Mouse (Mus musculus) c-Kit-positive CD71-positive TER-119-positive erythroid progenitor cells, embryonic 14.5 days (primary cell): ENCODE results near the gene Nr1i3.
"Not testable (repeated sequence)": the region's sequence is repeated elsewhere in the genome, so short reads cannot be mapped to it uniquely, and the experiment has no call there.

Source experiments
- DNase-seq: peaks from one replicate; pipeline ENCODE4 v3.0.0-alpha.2; 2013; ENCODE audit warnings: low spot score

The Nr1i3 gene

DNA sequence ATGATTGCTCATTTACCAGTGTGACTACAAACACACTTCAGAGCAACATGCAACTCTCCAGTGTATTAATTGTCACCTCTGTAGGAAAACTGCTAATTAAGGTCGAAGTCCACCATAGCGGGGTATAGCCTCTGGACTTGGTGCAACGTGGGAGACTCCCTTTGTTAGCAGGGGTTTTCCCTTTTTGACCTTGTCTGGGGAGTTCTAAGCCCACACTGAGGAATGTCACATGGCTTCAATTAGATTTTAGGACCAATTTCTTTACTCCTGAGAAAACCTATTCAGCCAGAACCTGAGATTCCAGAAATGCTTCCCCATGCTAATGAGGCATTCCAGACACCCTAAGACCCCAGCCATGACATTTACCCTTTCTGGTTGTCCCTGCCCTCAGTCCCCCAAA lies 16.4 kb downstream of the Nr1i3 start:
- no peak for DNase-seq

DNA sequence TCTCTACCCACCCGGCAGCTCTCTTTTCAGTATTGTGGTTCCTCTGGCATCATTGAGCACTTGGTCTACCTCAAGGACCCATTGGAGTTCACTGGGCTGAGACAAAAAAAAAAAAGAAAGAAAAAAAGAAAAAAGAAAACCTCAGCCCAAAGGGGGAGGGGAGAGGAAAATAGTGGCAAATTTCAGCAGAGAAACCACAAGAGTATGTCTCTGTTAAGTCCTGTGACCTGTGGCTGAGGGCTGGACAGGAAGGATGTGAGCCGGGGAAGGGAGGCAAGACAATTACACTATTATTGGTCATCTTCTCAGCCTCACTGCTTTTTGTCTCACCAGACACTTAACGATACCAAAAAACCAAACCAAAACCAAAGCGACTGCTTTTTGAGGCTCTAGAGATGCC lies 18.1 kb downstream of the Nr1i3 start:
- DNase-seq, result no peak

DNA sequence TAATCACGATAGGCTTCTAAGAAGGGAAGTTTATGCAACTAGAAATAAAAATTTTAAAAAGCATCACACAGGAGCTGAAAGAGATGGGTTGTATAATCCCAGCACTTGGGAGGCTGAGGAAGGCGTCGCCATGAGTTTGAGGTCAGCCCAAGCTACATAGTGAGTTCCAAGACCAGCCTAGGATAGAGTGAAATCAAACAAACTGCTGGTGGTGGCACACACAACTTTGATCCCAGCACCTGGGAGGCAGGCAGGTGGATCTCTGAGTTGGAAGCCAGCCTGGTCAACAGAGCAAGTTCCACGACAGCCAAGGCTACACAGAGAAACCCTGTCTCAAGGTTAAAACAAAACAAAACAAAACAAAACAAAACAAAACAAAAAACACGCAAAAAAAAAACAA lies 18.6 kb downstream of the Nr1i3 start:
- DNase-seq, result no peak

DNA sequence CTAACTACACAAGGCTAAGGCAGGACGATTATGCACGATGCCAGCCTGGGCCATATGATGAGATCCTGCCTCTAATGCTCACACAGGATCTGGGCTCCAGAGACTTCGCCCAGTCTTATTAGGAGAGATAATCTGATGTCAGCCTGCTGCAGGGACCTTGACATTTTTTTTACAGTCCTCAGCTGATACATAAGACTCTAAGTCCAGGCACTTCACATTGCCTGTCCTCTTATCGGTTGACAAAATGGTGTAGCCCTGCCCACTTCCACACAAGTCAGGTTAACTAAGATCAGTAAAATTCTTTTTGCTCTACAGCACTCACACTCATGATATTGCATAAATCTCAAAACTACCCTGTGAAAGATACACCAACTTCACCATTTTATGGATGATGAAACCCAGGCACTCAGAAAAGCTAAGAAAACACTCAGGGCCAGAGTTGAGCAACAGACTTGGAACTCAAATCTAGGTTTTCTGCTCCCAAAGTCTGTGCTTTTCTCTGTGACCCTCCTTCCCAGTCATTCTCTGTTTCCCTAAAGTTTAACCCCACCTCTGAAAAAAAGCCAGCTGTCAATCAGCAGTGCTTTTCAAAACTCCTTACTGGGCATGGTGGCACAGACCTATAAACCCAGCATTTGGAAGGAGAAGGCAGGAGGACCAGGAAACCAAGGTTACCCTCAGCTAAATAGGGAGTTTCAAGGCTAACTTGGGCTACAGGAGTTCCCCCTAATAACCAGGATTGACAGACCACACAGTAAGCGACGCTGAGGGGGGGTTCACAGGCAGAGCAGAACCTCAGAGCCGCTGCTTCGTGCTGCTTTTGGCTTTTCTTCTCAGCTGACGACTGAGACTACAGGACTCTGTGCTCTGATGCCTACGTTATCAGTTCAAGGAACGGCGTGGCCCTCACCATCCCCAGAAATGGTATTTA lies 19.3 kb downstream of the Nr1i3 start:
- DNase-seq, result peak; percentile 47

DNA sequence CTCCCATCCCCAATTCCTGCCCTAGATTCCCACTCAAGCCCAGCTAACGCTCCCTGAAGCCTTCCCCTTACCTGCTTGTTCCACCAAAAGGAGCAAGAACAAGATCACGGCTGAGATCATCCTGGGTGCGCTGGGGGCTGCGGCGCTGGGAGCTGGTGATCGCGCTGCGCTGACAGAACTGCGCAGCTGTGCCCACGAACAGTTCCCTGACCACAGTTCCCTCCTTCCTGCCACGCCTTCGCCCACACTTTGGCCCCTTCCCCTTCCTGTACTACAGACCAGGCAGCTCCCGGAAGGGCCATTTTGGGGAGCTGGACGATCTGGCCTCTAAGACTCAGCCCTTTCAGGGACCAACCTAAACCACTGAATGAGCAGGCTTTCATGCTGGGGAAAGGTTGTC lies 20.4 kb downstream of the Nr1i3 start, which contains the start of gene Fcer1g:
Gene Fcer1g (minus strand): TSS at position 240 of the 400 bp plus-strand sequence.
- no peak for DNase-seq

DNA sequence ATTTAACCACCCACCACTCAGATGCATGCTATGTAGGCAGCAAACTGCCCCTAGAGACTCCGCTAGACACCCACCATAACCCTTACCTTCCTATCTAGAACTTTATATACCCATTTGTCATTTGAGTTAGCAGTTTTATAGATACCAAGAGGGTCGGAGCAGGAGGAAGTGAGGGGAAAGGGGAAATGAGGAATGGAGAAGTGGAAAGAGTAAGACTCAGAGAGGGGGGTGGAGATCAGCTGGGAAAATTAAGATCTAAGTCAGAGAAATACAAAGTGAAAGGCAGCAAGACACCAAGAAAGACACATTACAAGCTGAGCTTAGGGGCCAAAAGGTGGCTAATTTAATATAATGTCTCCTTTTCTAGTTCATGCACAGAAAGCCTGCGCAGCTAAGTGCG lies 20.8 kb downstream of the Nr1i3 start:
- no peak for DNase-seq

DNA sequence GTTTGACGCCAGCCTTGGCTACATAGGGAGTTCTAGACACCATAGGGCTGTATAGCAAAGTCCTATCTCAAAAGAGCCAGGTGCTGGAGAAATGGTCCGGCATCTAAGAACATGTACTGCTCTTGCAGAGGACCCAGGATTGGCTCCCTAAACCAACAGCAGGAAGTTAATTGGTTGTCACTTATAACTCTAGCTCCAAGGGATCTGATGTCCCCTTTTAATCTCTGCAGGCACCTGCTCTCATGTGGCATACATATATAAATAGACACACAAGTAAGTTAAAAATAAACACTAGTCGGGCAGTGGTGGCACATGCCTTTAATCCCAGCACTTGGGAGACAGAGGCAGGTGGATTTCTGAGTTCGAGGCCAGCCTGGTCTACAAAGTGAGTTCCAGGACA lies 22.0 kb downstream of the Nr1i3 start:
- DNase-seq, result no peak

DNA sequence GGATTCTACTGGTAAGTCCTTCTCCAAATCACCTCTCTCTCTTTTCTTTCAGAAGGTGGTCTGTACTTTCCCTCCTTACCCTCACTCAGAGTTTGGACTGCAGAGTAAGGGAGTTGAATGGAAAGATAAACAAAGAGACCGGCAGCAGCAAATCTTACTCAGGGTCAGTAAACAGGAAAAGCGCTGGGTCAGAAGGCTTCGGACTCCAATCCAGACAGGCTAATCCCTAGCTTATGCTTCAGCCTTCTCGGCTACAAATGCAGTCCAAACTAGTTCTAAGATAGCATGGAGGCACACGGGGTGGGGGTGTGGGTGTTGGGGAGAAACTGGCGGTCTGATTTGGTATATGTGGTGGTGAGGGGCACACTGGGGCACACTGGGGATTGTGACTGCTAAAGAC lies 23.7 kb downstream of the Nr1i3 start:
- no peak for DNase-seq

DNA sequence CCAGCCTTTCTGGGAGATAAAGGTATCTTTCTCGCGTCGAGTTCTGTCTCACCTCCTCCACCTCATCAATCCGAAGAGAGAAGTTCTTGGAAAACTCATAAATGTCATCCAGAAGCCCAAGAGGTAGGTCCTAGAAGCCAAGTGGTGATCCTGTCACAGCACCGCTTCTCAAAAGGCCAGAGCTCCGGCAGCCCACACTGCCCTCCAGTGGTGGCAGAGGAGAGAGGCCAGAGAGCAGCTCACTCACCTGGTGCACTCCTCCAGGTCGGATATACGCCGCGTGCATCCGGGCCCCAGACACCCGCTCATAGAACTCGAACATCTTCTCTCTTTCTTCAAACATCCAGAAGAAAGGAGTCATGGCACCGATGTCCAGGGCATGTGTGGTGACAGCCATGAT lies 24.7 kb downstream of the Nr1i3 start:
- peak; percentile 54 for DNase-seq

DNA sequence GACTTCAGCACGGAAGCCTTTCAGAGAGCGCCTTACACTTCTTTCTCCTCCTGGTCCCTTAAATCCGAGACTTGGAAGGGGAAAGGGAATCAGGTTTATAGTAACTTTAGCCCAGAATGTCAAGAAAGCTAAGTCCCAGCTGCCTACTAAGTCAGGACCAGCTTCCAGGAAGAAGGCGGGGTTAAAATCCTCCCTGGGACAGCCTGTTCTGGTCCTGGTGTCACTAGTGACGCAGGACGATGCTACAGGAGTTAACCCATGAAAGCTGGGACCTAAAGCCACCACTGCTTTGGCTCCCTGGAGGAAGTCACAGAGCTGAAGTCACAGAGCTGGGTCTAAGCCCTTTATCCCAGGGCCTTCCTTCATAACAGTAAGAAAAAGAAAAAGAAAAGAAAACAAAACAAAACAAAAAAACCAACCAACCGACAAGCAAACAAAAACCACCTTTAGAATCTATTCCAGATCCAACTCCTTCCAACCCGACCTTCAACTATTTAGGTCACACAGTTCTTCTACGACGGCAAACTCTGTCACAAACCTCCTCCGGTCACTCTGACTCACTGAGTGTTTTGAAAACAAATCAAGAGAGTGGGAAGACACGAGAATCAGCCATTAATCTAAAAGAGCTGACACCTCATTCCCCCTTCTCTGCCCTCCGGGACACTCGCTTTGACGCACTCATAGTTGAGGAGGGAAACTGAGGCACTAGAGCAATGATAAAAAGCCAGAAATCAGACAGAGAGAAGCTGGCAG lies 26.4 kb downstream of the Nr1i3 start:
- no peak for DNase-seq

DNA sequence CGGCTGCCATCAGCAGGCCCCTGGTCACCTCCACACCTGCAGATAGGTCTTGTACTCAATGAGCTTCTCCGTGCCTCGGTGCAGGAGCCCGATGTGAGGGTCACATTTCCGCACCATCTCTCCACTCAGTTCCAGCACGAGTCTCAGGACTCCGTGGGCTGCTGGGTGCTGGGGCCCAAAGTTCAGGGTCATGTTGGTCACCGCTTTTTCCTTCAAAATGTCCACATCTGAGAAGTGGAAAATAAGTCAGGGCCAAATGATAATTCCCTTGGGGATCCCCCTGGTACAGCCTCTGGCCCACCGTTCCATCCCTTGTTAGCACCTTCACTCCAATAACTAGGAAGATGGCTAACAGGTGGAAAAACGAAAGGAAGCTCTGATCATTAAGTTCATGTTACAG lies 27.1 kb downstream of the Nr1i3 start:
- DNase-seq, result no peak

DNA sequence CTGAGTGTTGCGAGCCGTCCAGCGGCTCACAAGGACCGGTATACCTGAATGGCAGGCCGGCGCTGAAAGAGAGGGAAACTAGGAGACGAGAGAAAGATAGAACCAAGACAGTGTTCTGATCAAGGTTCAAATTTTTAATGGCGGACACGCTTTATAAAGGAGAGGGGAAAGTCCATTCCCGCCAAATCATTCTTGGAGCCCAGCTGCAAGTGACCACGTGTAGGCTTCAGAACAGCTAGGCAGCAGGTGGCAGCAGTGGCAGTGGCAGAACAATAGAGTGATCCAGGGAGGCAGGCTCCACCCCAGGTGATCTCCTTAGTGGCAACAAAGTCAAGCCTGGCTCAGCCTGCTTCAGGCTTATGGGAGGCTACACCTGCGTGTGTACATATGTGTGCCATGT lies 28.2 kb downstream of the Nr1i3 start:
- not testable (repeated sequence) for DNase-seq

DNA sequence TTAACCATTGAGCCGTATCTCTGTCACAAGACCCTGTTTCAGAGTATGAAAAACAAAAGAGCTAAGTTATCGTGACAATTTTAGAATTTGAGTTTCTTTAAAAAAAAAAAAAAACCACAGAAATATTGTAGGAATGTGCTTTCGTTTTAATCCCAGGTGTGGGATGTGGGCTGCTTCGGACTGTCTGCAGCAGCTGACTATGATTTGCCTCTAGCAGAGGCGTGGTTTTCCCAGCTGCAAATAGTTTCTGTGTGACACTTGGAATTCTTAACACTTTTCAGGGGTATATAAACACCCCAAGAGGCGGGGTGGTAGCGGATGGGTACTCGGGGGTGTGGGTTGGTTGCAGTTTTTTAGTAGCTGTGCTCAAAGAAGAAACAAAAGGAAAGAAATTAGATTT lies 31.6 kb downstream of the Nr1i3 start:
- DNase-seq, result no peak

DNA sequence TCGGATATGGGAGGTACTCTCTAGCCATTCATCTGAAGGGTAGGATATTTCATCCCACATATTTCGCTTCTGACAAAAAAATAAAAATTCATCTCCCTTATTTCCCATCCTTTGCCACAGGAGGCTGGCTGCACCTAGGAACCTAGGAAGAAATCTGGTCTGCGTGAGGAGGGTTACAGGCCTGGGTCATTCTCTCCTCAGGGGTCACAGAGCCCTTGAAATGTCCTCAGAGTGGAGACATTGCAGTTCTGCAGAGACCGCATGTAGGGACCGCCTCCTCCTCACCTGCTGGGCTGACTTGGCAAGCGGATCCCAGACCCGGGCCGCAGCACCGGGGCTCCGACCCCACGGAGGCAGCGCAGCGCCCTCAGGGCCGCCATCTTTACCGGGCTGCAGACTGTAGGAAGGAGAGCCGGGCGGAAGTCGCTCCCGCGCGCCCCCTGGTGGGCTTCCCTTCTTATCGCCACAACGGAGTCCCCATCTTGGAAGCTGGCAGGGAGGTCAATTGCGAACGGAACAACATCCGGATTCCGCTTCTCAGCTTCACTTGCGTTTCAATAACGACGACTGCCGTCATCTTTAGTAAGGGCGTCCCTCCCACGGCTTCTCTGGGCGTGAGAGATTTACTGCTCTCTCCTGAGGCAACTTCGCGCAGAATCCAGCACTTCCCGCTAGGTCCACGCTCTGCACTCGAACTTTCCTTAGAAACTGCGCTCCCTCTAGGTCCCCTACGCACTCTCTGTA lies 33.1 kb downstream of the Nr1i3 start:
- DNase-seq, result peak; percentile 97

DNA sequence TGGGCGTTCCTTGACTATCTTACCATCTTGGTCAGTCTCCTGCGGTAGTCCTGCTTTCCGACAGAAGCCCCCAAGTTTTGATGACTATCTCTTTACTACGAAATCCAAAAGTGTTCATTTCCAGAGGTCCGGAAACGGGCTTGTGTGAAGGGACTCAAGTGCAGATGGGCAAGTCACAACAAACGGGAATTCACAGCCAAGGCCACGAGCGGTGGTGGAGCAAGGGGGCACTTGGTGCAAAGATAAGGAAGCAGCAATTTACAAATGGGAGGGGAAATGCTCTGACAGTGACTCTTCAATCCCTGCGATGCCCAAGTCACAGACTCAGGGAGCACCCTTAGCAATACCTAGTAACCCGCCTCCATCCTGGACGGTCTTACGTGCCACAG lies 33.7 kb downstream of the Nr1i3 start:
- DNase-seq, result no peak

DNA sequence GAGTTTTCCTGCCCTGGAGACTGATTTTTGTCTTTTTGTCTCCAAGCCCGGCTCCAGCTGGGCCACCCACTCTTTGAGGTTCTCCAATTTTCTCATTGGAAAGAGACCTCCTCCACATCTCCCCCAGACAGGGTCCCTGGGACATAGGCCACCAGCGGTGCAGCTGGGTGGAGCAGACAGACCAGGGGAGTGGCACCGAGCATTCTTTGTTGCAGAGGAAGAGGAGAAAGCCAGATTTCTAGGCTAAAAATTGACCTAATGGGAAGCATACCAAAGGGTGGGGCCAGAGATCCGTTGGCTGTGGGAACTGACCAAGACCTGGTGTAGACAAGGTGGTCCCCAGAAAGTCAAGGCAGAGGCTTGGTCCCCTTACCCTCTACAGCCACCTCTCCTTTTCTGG lies 34.1 kb downstream of the Nr1i3 start:
- no peak for DNase-seq

DNA sequence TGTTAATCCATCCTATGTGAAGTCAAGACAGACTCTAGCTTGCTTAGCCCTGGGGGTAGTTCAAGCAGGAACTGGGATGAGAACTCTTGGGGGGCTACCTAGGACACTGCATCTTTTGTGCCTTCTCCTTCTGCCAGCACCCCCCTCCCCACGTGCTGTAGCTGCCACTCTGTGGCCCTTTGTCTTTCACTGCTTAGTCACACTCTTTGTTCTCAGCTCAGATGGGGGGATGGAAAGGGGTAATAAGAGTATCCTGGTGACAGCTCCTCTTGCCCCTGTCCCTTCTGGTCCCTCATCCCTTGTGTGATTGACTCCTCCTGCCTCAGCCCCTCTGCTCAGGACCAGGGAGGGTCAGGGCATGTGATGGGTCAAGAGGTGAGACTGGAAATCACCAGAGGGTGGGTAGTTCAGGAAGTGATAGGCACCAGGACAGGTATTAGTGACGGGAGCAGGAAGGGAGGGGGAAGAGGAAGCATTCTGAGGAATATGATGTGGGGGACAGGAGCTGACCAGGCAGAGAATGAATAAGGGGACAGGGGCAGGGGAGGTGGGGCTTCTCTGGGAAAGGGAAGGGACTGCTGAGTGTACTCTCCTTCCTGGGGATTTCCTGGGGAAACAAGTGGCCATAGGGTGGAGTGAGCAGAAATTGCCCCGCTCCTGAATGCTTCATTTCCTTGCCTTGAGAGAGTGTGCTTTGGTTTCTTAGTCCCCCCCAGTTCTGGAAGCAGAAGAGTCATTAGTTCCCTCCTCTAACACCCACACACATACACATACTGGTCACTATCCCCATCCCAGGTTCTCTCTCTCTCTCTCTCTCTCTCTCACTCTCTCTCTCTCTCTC lies 34.8 kb downstream of the Nr1i3 start:
- DNase-seq, result no peak

DNA sequence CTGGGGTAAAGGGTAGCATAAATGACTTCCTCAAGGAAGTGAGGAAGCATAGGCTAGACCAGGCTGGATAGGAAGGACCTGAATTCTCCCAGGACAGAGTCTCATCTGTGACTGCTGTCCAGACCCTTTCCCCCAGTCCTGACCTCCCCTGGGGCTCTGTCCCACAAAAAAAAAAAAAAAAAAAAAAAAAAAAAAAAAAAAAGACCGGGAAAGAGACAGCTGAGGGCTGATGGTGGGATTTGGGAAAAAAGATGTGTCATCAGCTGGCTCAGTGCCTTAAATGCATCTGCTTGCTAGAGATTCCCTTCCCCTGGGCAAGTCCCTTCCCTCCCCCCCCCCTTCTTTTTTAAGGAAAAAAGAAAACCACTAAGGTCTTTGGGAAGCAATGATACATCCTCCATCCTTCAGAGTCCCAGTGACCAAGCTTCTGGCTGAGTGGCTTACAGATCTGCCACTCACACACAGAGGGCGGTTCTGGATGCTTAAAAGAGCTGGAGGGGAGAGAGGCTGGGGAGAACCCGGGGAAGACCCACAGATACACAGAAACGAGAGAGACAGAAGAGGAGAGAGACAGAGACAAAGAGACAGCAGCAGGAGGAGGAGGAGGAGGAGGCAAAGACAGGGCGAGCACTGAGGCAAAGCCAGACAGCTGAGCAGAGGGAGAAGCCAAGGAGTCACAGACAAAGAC lies 36.3 kb downstream of the Nr1i3 start, which contains the start of gene Adamts4:
Gene Adamts4 (plus strand): TSS at position 509 of the 688 bp plus-strand sequence.
- no peak for DNase-seq

DNA sequence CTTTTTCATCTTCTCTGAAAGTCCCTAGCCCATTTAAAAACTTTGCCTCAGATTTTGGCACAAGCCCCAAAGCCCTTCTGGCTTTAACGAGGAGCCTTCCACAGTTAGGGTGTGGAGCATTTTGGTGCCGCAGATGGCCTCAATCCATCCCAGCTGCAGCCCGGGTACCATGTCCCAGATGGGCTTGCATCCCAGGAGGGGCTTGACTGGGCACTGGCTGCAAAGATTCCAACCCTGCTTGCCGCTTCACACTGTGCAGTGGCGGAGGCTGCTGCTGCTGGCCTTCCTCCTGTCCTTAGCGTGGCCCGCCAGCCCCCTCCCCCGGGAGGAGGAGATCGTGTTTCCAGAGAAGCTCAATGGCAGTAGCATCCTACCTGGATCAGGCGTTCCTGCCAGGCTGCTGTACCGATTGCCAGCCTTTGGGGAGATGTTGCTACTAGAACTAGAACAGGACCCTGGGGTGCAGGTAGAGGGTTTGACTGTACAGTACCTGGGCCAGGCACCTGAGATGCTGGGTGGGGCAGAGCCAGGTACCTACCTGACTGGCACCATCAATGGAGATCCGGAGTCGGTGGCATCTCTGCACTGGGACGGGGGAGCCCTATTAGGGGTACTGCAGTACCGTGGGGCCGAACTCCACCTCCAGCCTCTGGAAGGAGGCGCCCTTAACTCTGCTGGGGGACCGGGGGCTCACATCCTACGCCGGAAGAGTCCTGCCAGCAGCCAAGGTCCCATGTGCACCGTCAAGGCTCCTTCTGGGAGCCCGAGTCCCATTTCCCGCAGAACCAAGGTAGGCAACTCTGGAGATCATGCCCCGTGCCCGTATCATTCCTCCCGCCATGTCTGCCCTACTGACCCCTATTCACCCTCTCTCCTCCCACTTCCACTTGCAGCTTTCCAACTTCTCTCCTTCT lies 37.2 kb downstream of the Nr1i3 start, which contains the start of gene Ndufs2:
Gene Ndufs2 (minus strand): TSS at position 709 of the 914 bp plus-strand sequence.
- DNase-seq, result no peak
